Mouse (Mus musculus) thymus, adult 2 months (tissue): Measurements from ENCODE around the gene Gm20388. TPM values are rescaled to one million over a fixed set of nuclear protein-coding genes. Genes with fewer than 3 reads are reported as not detected.

Experiments used
- DNase-seq: peaks from one replicate; pipeline ENCODE4 v3.0.0; 2021
- H3K27ac ChIP-seq: fragments of 200-500 bp; 2 replicates; pipeline ENCODE4 v1.5.1; 2012; ENCODE audit warnings: low read length, control low read depth; ENCODE audit not compliant: control insufficient read depth, insufficient read depth
- H3K27me3 ChIP-seq: fragments of 200-500 bp; 2 replicates; pipeline ENCODE4 v1.6.1; 2012; ENCODE audit warnings: mild to moderate bottlenecking, low read length, moderate library complexity, mixed read lengths; ENCODE audit not compliant: control insufficient read depth, insufficient read depth
- H3K36me3 ChIP-seq: fragments of 200-500 bp; 2 replicates; pipeline ENCODE4 v1.6.1; 2012; ENCODE audit warnings: mild to moderate bottlenecking, low read length, moderate library complexity; ENCODE audit not compliant: control insufficient read depth, insufficient read depth
- H3K4me1 ChIP-seq: fragments of 200-500 bp; replicated peaks from 2 replicates; pipeline ENCODE4 v1.6.1; 2012; ENCODE audit warnings: low read length; ENCODE audit not compliant: control insufficient read depth, insufficient read depth
- H3K4me3 ChIP-seq: fragments of 200-500 bp; 2 replicates; pipeline ENCODE4 v1.5.1; 2012; ENCODE audit warnings: mild to moderate bottlenecking, low read length, control low read depth, moderate library complexity; ENCODE audit not compliant: control insufficient read depth, insufficient read depth
- CTCF ChIP-seq: fragments of 200-500 bp; IDR thresholded peaks from 2 replicates; pipeline ENCODE4 v1.5.1; 2012; ENCODE audit warnings: mild to moderate bottlenecking, control low read depth, low read length, moderate library complexity, borderline replicate concordance; ENCODE audit not compliant: control insufficient read depth, poor library complexity, insufficient read depth; ENCODE audit errors: extremely low read depth
- POLR2A ChIP-seq: fragments of 200-500 bp; IDR thresholded peaks from 2 replicates; pipeline ENCODE4 v1.6.1; 2012; ENCODE audit warnings: mild to moderate bottlenecking, low read length, control low read depth, moderate library complexity; ENCODE audit not compliant: control insufficient read depth, poor library complexity, insufficient read depth; ENCODE audit errors: extremely low read depth
- WGBS: fragments of 180-500 bp; shearing (Covaris S2); methylation state at CpG from one replicate; pipeline ENCODE4 v1.1.7; 2018; 5-methylcytosine and 5-hydroxymethylcytosine counted together
- polyA plus RNA-seq: library from polyadenylated mRNA; depleted of rRNA; stranded (reverse); fragments of >200 nt; gene quantifications from 2 replicates; pipeline ENCODE4 v1.2.3, GENCODE M21; 2012

Gm20388 gene
- polyA plus RNA-seq, 1 experiment: 103 TPM

- Histone ChIP-seq H3K36me3 (no peaks in the 10 kb centered on the region), H3K4me1 (no peaks in the 10 kb centered on the region), H3K27me3 (no peaks in the 10 kb centered on the region), H3K27ac (no peak overlapping the region), H3K4me3 (no peak overlapping the region)
- no peak for DNase-seq
- no peak for TF ChIP-seq CTCF
- TF ChIP-seq POLR2A: no peak
- WGBS: 83% methylated on average over 10 of the region's 10 CpGs
Observed at GRCm38 (mm10) chr8:121293418-121293817, 1382.8 kb downstream of the Gm20388 start.

- no peak overlapping the region for H3K4me3 ChIP-seq
- H3K4me1 ChIP-seq: no peaks in the 10 kb centered on the region
- H3K36me3 ChIP-seq: no peaks in the 10 kb centered on the region
- 58% methylated on average over 29 of the region's 29 CpGs for WGBS
- H3K27ac ChIP-seq: no peak overlapping the region
- H3K27me3 ChIP-seq: no peaks in the 10 kb centered on the region
- DNase-seq: no peak
- TF ChIP-seq POLR2A (no peak), CTCF (no peak)
Observed at GRCm38 (mm10) chr8:121294234-121295108, 1383.8 kb downstream of the Gm20388 start.

- no peak overlapping the region for H3K4me3 ChIP-seq
- TF ChIP-seq POLR2A (no peak), CTCF (no peak)
- no peaks in the 10 kb centered on the region for H3K36me3 ChIP-seq
- no peak for DNase-seq
- H3K4me1 ChIP-seq: peaks cover 11% of the 10 kb centered on the region
- H3K27ac ChIP-seq: no peak overlapping the region
- 89% methylated on average over 7 of the region's 7 CpGs for WGBS
- H3K27me3 ChIP-seq: no peaks in the 10 kb centered on the region
Observed at GRCm38 (mm10) chr8:121296082-121296481, 1385.4 kb downstream of the Gm20388 start.

GRCm38 (mm10) chr8:121296597-121296996 lies 1386.0 kb downstream of the Gm20388 start:
- H3K4me1 ChIP-seq: peaks cover 15% of the 10 kb centered on the region
- WGBS: 95% methylated on average over 5 of the region's 5 CpGs

GRCm38 (mm10) chr8:121297299-121297698 lies 1386.7 kb downstream of the Gm20388 start:
- Histone ChIP-seq H3K36me3 (no peaks in the 10 kb centered on the region), H3K27me3 (no peaks in the 10 kb centered on the region), H3K4me1 (peaks cover 19% of the 10 kb centered on the region), H3K27ac (no peak overlapping the region), H3K4me3 (no peak overlapping the region)
- no peak for TF ChIP-seq CTCF
- TF ChIP-seq POLR2A: no peak
- 91% methylated on average over 9 of the region's 9 CpGs for WGBS
- no peak for DNase-seq

More at GRCm38 (mm10) chr8:121296597-121296996, 1386.0 kb downstream of the Gm20388 start:
- no peaks in the 10 kb centered on the region for H3K27me3 ChIP-seq
- no peak overlapping the region for H3K27ac ChIP-seq
- no peak overlapping the region for H3K4me3 ChIP-seq
- no peaks in the 10 kb centered on the region for H3K36me3 ChIP-seq
- no peak for DNase-seq
- TF ChIP-seq POLR2A: no peak
- no peak for TF ChIP-seq CTCF

GRCm38 (mm10) chr8:121300066-121300465 lies 1389.4 kb downstream of the Gm20388 start:
- H3K27me3 ChIP-seq: no peaks in the 10 kb centered on the region
- TF ChIP-seq CTCF (no peak), POLR2A (no peak)

More at GRCm38 (mm10) chr8:121300066-121300465, 1389.4 kb downstream of the Gm20388 start:
- Histone ChIP-seq H3K36me3 (no peaks in the 10 kb centered on the region), H3K4me1 (peaks cover 19% of the 10 kb centered on the region), H3K4me3 (no peak overlapping the region), H3K27ac (no peak overlapping the region)
- DNase-seq: no peak
- 83% methylated on average over 4 of the region's 4 CpGs for WGBS
